Mouse (Mus musculus) erythroid progenitor cell, adult 5-6 weeks (primary cell): ENCODE data around the gene Errfi1. TPM values are rescaled to one million over a fixed set of nuclear protein-coding genes. Genes with fewer than 3 reads are reported as not detected.
"Not testable (repeated sequence)": the region's sequence is repeated elsewhere in the genome, so short reads cannot be mapped to it uniquely, and the experiment has no call there.

ENCODE experiments used
- ATAC-seq: replicated peaks from 2 replicates; pipeline ENCODE4 v1.8.0; 2016; ENCODE audit warnings: moderate number of reproducible peaks, mild to moderate bottlenecking, moderate TSS enrichment, inconsistent platforms; ENCODE audit not compliant: poor library complexity, low FRiP score, severe bottlenecking
- total RNA-seq, 2 experiments: library from RNA; stranded (forward) in 1 of 2; stranded (reverse) in 1 of 2; fragments of 150-400 nt in 1 of 2; fragments of 186-747, 209-891 nt in 1 of 2; gene quantifications; 2 replicates each; pipeline versions ENCODE4 v1.2.3 to v1.2.4; 2015 to 2017; ENCODE audit warnings: low replicate concordance in 2 of 2

Gene Errfi1
- total RNA-seq, 2 experiments from 2014 or later = 2.9 TPM; not detected in 1

DNA sequence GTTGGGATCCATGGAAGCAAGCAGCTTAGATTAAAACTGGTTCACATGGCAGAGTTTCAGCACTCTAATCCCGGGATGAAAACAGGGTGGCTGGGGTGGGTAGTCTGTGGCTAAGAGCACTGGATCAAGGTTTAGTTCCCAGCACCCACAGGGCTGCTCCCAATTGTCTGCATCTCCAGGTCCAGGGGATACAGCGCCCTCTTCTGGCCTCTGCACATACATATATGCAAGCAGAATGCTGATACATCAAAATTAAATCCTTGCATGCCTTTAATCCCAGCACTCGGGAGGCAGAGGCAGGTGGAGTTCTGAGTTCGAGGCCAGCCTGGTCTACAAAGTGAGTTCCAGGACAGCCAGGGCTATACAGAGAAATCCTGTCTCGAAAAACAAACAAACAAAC is 54.8 kb downstream of the Errfi1 start:
- ATAC-seq = not testable (repeated sequence)

DNA sequence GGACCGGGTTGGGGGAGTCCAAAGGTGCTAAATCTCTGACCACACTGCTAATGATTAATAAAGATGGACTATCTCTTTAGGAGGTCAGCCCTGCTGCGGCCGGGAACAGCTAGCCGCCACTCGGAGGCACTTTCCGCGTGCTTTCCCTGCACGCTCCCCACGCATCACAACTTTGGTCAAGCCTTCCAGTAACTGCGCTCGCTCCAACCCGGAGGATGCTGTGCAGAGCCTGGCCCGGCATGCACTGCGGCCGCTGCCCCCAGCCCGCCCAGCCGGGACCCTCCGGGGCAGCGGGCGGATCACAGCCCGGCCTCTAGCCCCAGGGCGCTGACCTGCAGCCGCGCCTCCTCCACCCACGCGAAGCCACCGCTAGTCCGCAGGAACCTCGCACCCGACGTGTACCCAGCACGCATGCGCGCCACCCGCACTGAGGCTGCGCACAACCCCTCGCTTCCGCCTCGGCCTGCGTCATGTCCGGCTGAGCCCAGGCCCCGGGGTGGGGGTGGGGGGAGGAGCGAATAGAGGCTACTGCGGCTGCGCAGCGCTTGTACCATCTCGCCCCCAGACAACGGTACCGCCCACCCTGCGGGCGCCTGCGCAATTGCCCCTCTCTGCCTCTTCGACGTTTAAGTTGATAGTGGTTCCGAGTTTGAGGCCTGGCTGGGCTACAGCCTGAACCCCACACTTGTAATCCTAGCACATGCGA is 55.9 kb downstream of the Errfi1 start:
- peak; percentile 84 for ATAC-seq

DNA sequence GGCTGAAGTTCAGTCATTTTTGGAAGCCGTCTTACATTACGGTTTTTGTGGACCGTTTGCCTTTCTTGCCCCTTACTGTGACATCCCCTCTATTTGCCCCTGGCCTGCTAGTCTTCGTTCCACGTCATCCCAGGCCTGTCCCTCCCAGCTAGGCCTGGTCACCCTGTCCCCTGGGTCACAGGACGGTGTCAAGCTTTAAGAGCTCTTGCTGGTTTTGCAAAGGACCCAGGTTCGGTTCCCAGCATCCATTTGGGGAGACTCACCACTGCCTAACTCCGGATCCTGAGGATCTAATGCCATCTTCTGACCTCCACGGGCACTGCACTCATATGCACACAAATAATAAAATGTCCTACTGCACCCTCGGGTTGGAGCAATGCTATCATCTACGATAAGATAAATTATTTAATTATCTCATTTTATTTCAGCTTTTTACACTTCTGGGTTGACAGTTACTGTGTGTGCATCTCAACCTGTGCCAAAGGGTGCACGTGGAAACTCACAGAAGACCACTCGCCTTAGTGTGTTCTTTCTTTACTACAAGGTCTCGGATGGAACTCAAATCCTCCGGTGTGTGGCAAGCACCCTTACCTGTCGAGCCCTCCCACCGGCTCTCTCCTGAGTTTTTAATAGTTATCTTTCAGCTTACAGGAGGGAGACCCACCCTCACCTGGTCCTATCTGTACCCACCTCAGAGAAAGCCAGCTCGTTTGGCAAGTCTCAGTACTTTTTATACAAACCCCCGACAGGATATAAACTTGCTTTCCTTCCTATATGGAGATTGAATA is 56.6 kb downstream of the Errfi1 start:
- 0 out of 2 replicates have a peak, but pooled peaks have one; percentile 0 for ATAC-seq

DNA sequence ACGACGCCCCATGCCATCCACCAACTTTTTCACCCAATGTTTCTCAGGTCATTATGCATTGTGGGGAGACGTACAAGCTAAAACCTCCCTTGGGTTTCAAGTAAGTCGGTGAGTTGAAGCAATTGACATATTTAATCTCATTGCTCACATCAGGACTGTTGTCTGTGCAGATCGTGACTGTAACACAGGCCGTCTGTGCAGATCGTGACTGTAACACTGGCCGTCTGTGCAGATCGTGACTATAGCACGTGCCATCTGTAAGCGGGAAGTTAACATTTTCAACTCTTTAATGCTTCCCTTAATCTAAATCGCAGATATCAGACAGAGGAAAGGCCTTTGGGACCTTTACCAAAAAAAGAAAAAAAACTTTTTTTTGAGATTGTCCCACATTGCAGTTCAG is 60.0 kb downstream of the Errfi1 start:
- no peak for ATAC-seq

DNA sequence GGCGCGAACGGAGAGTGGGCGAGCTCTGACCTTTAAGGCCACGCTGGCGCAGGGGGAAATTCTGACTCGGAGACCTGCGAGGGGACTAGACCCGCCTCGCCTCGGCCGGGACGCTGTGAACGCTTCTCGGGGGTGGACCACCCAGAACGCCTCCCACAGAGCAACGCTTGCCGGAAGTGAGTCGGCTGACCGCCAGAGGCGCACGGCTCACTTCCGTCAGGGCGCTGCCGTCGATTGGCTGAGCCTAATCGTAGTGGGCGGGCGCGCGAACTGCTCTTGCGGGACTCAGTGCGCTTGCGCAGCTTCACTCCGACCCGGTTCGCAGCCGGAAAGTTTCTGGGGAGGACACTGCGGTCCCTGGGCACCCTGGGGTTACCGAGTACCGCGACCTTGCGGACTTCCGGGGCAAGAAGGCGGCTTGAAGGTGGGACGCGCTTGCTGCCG is 60.6 kb downstream of the Errfi1 start, which contains the start of the genes Park7 and Tnfrsf9:
Gene Park7 (minus strand): TSS at position 148 of the 444 bp plus-strand sequence.
Gene Tnfrsf9 (plus strand): TSS at position 273 of the 444 bp plus-strand sequence.
- peak; percentile 90 for ATAC-seq

DNA sequence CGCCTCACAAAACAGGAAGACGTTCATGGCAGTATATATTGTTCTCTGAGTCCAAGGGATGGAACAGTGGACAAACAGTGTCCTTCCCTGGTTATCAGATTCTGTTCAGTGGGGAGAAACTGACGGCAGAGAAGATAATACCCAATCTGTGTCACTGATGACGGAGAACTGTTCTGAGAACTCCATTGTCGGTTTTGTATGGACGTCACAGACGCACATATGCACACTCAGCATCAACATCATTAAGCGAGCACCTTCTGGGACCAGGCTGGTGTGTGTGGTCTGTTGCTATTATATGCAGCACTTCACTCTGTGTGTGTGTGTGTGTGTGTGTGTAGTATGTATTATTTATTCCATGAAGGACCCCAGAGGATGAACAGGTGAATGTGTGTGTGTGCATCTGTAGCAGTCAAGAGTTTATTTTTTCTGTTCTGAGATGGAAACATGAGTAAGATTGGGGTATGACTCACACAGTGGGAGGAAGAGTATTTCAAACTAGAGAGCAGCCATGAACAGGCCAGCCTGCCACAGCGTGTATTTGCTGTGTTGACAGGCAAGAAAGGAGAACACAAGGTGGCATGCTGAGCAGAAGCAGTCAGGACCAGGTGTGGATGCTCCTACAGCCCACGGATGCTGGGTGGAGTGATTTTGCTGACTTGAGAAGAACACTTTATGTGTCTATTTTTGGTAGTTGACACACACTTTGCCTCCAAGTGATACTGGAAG is 61.6 kb downstream of the Errfi1 start:
- no peak for ATAC-seq

DNA sequence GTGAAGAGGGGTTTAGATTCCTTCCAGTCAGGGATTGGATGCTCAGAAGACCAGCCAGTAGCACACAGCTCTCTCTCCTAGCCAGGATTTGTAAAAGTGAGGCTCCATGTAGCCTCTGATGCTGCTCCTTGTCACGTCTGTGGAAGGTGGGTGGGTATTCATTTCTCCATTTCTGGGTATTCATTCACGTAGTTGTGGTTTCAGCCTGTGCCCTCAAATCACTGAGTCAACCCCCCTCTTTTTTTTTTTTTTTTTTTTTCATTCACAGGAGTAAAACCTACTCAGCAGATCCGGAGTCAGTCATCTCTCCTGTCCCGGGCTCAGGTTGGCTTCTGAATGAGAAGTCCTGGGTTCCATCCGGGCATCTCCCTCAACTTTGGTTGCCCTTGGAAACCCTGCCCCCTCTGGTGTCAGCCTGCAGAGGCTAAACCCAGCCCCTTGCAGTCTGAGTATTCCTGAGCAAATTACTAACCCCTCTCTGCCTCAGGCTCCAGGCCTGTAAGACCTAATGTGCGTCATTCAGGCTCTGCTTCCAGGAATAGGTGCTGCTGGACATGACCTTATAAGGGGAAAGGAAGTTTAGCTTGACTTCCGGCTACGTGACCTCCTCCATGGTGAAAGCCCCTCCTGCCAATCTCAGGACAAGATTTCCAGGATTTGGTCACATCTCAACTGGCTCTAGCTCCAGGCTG is 63.8 kb downstream of the Errfi1 start:
- no peak for ATAC-seq

Other genes with a start within 250 kb of the Errfi1 start
- gene Slc45a1, start 201.7 kb upstream of the Errfi1 start, total RNA-seq (2015; ENCODE audit: low replicate concordance) = not detected in 2 replicates
- not detected in 2 replicates for gene Slc45a1, start 201.7 kb upstream of the Errfi1 start, total RNA-seq (2017; ENCODE audit: low replicate concordance)
- 32.4 and 104 TPM in 2 replicates for gene Park7, start 60.5 kb downstream of the Errfi1 start, total RNA-seq (2015; ENCODE audit: low replicate concordance)
- gene Park7, start 60.5 kb downstream of the Errfi1 start, total RNA-seq (2017; ENCODE audit: low replicate concordance) = 61.9 and 62.5 TPM in 2 replicates
- gene Tnfrsf9, start 60.6 kb downstream of the Errfi1 start, total RNA-seq (2015; ENCODE audit: low replicate concordance) = 6.7 TPM in 1 of 2 replicates, not detected in the other
- 1.3 TPM in 1 of 2 replicates, not detected in the other for gene Tnfrsf9, start 60.6 kb downstream of the Errfi1 start, total RNA-seq (2017; ENCODE audit: low replicate concordance)
- not detected in 2 replicates for gene Uts2, start 143.2 kb downstream of the Errfi1 start, total RNA-seq (2015; ENCODE audit: low replicate concordance)
- not detected in 2 replicates for gene Uts2, start 143.2 kb downstream of the Errfi1 start, total RNA-seq (2017; ENCODE audit: low replicate concordance)
- gene Per3, start 190.7 kb downstream of the Errfi1 start, total RNA-seq (2015; ENCODE audit: low replicate concordance) = 1.7 and 4.3 TPM in 2 replicates
- gene Per3, start 190.7 kb downstream of the Errfi1 start, total RNA-seq (2017; ENCODE audit: low replicate concordance) = 2.3 and 3.5 TPM in 2 replicates
- gene Vamp3, start 204.0 kb downstream of the Errfi1 start, total RNA-seq (2015; ENCODE audit: low replicate concordance) = 73.8 and 73.9 TPM in 2 replicates
- 29.7 and 52.1 TPM in 2 replicates for gene Vamp3, start 204.0 kb downstream of the Errfi1 start, total RNA-seq (2017; ENCODE audit: low replicate concordance)
- gene Gm13090, start 235.7 kb downstream of the Errfi1 start, total RNA-seq (2015; ENCODE audit: low replicate concordance) = not detected in 2 replicates
- gene Gm13090, start 235.7 kb downstream of the Errfi1 start, total RNA-seq (2017; ENCODE audit: low replicate concordance) = not detected in 2 replicates